ENCODE assay signal across 10 mouse cellular contexts in genomic region chr9:40358408-40358896, GRCm38 (mm10).
DNase-seq lines count a peak whose midpoint lies in the region; ATAC-seq and TF ChIP-seq lines count a peak whose summit lies in the region.
"Had no signal": no experiment of that assay in that cellular context is flagged by ENCODE, and none has a peak within 500 bp of the region (broad histone marks: within the 10 kb centered on the region; RNA-seq: fewer than 3 reads in every experiment).

No protein-coding gene starts in this region.

- no peak overlapping the region for H3K9ac ChIP-seq in heart, embryonic 15.5 days
- no peak overlapping the region for H3K9ac ChIP-seq in heart, adult 2 months (ENCODE audit: low read depth, low read length)
- 0 out of 2 replicates have a peak overlapping the region, but pooled peaks have one; percentile 22 for H3K9ac ChIP-seq in forebrain, embryonic 16.5 days (replicated peaks; ENCODE audit: low read depth, low read length)
- no peak overlapping the region for H3K9ac ChIP-seq in midbrain, embryonic 12.5 days (replicated peaks)
- H3K9ac ChIP-seq in liver, embryonic 11.5 days (ENCODE audit: low read depth, low read length), result no peak overlapping the region
- H3K9ac ChIP-seq: liver, embryonic 14.5 days had no signal

- DNase-seq in heart, adult 2 months, result no peak
- DNase-seq in cerebellum, adult 2 months, result peak; percentile 65 to 68
- no peak for DNase-seq in liver, embryonic 11.5 days (ENCODE audit: low spot score)
- DNase-seq in testis, postnatal 14 days (ENCODE audit: low spot score), result no peak
- no peak for DNase-seq in thymus, postnatal 0 days (ENCODE audit: low spot score)
- DNase-seq: heart, postnatal 4 days had no signal

- no peak overlapping the region for H3K27ac ChIP-seq in heart, embryonic 15.5 days
- H3K27ac ChIP-seq in heart, adult 2 months, result no peak overlapping the region
- H3K27ac ChIP-seq in cerebellum, adult 2 months (ENCODE audit: insufficient read depth, low read length), result peak overlapping the region; percentile 80
- no peak overlapping the region for H3K27ac ChIP-seq in forebrain, embryonic 16.5 days (ENCODE audit: low read length)
- no peak overlapping the region for H3K27ac ChIP-seq in midbrain, embryonic 12.5 days (replicated peaks)
- no peak overlapping the region for H3K27ac ChIP-seq in liver, embryonic 11.5 days (ENCODE audit: low read depth, low read length)
- H3K27ac ChIP-seq: liver, embryonic 14.5 days had no signal

- H3K27me3 ChIP-seq in heart, embryonic 15.5 days, result no peaks in the 10 kb centered on the region
- no peaks in the 10 kb centered on the region for H3K27me3 ChIP-seq in heart, adult 2 months (ENCODE audit: control insufficient read depth, insufficient read depth, low read length)
- no peaks in the 10 kb centered on the region for H3K27me3 ChIP-seq in cerebellum, adult 2 months (ENCODE audit: control insufficient read depth, insufficient read depth, low read length)
- no peaks in the 10 kb centered on the region for H3K27me3 ChIP-seq in forebrain, embryonic 16.5 days (replicated peaks; ENCODE audit: control insufficient read depth, insufficient read depth, low read length)
- no peaks in the 10 kb centered on the region for H3K27me3 ChIP-seq in midbrain, embryonic 12.5 days
- H3K27me3 ChIP-seq in liver, embryonic 11.5 days (replicated peaks; ENCODE audit: control insufficient read depth, insufficient read depth, low read length), result no peaks in the 10 kb centered on the region

- 0 out of 2 replicates have a peak overlapping the region, but pooled peaks have one; percentile 16 for H3K4me2 ChIP-seq in heart, embryonic 15.5 days
- H3K4me2 ChIP-seq in forebrain, embryonic 16.5 days (ENCODE audit: low read length), result peak overlapping the region; percentile 21; the same call in 1 of the 2 replicates
- no peak overlapping the region for H3K4me2 ChIP-seq in midbrain, embryonic 12.5 days (replicated peaks)
- no peak overlapping the region for H3K4me2 ChIP-seq in liver, embryonic 11.5 days

- 43% methylated on average over 8 of the region's 8 CpGs for WGBS in heart, embryonic 15.5 days
- 52% methylated on average over 8 of the region's 8 CpGs for WGBS in heart, adult 2 months
- 6% methylated on average over 8 of the region's 8 CpGs for WGBS in cerebellum, adult 2 months
- 8% methylated on average over 8 of the region's 8 CpGs for WGBS in forebrain, embryonic 16.5 days
- WGBS in midbrain, embryonic 12.5 days, result 20% methylated on average over 8 of the region's 8 CpGs
- WGBS in liver, embryonic 11.5 days, result 86% methylated on average over 8 of the region's 8 CpGs

- TF ChIP-seq CTCF in heart, adult 2 months (IDR thresholded peaks at IDR 0.05), result no peak
- no peak for TF ChIP-seq CTCF in cerebellum, adult 2 months (IDR thresholded peaks at IDR 0.05; ENCODE audit: borderline replicate concordance, insufficient read depth, low read depth, low read length)

- H3K4me1 ChIP-seq in heart, embryonic 15.5 days (replicated peaks), result peaks cover 19% of the 10 kb centered on the region
- H3K4me1 ChIP-seq in heart, adult 2 months (ENCODE audit: control insufficient read depth, insufficient read depth, low read length), result no peaks in the 10 kb centered on the region
- peaks cover 23% of the 10 kb centered on the region for H3K4me1 ChIP-seq in cerebellum, adult 2 months (ENCODE audit: control insufficient read depth, insufficient read depth, low read length)
- H3K4me1 ChIP-seq in forebrain, embryonic 16.5 days (replicated peaks; ENCODE audit: control insufficient read depth, insufficient read depth, low read length), result peaks cover 9% of the 10 kb centered on the region
- peaks cover 13% of the 10 kb centered on the region for H3K4me1 ChIP-seq in midbrain, embryonic 12.5 days
- no peaks in the 10 kb centered on the region for H3K4me1 ChIP-seq in liver, embryonic 11.5 days (replicated peaks; ENCODE audit: control insufficient read depth, insufficient read depth, low read length)

- no peaks in the 10 kb centered on the region for H3K9me3 ChIP-seq in heart, embryonic 15.5 days (replicated peaks)
- no peaks in the 10 kb centered on the region for H3K9me3 ChIP-seq in forebrain, embryonic 16.5 days (ENCODE audit: control insufficient read depth, low read length)
- no peaks in the 10 kb centered on the region for H3K9me3 ChIP-seq in midbrain, embryonic 12.5 days
- no peaks in the 10 kb centered on the region for H3K9me3 ChIP-seq in liver, embryonic 11.5 days (ENCODE audit: control insufficient read depth, low read length)

- TF ChIP-seq EP300 in heart, adult 2 months (IDR thresholded peaks at IDR 0.05; ENCODE audit: insufficient read depth, low read depth, low read length), result no peak

- intact Hi-C loops in heart, adult 2 months (cut with DNase I), result no loop called here

- no peaks in the 10 kb centered on the region for H3K36me3 ChIP-seq in heart, embryonic 15.5 days
- no peaks in the 10 kb centered on the region for H3K36me3 ChIP-seq in heart, adult 2 months (ENCODE audit: control insufficient read depth, insufficient read depth, low read length)
- no peaks in the 10 kb centered on the region for H3K36me3 ChIP-seq in forebrain, embryonic 16.5 days (ENCODE audit: control insufficient read depth, insufficient read depth)
- no peaks in the 10 kb centered on the region for H3K36me3 ChIP-seq in midbrain, embryonic 12.5 days
- no peaks in the 10 kb centered on the region for H3K36me3 ChIP-seq in liver, embryonic 11.5 days (ENCODE audit: control insufficient read depth, insufficient read depth, low read length)

- H3K4me3 ChIP-seq in heart, embryonic 15.5 days, result no peak overlapping the region
- H3K4me3 ChIP-seq in heart, adult 2 months, result no peak overlapping the region
- H3K4me3 ChIP-seq in cerebellum, adult 2 months (replicated peaks; ENCODE audit: insufficient read depth, low read depth, low read length), result peak overlapping the region; percentile 55
- H3K4me3 ChIP-seq in forebrain, embryonic 16.5 days (replicated peaks; ENCODE audit: low read length), result no peak overlapping the region
- no peak overlapping the region for H3K4me3 ChIP-seq in midbrain, embryonic 12.5 days
- no peak overlapping the region for H3K4me3 ChIP-seq in liver, embryonic 11.5 days (ENCODE audit: low read depth, low read length)

- TF ChIP-seq POLR2A in heart, adult 2 months (IDR thresholded peaks at IDR 0.05; ENCODE audit: insufficient read depth, low read depth, low read length), result no peak
- no peak for TF ChIP-seq POLR2A in cerebellum, adult 2 months (IDR thresholded peaks at IDR 0.05; ENCODE audit: borderline replicate concordance, insufficient read depth, low read length)

- peaks cover 2% of the 10 kb centered on the region; the same call in 1 of the 2 replicates for H3K79me2 ChIP-seq in heart, adult 2 months (replicated peaks; ENCODE audit: control insufficient read depth, insufficient read depth, low read length)

- no peak for ATAC-seq in heart, embryonic 15.5 days (replicated peaks; ENCODE audit: insufficient number of reproducible peaks, insufficient read depth, low FRiP score, low read depth)
- ATAC-seq in forebrain, embryonic 16.5 days, result peak; percentile 67
- ATAC-seq in midbrain, embryonic 12.5 days (ENCODE audit: low FRiP score, low read depth), result peak; percentile 73
- ATAC-seq in liver, embryonic 11.5 days (replicated peaks; ENCODE audit: low FRiP score), result no peak

Comparison
In these comparisons a context has a peak if more than half of its experiments do, and no peak if none do; other contexts are left out.
1. ATAC-seq: peak in forebrain, embryonic 16.5 days (single experiment) and midbrain, embryonic 12.5 days (single experiment); none in heart, embryonic 15.5 days (single experiment) and liver, embryonic 11.5 days (single experiment).
2. H3K4me2 ChIP-seq: peak in heart, embryonic 15.5 days (single experiment) and forebrain, embryonic 16.5 days (single experiment); none in midbrain, embryonic 12.5 days (single experiment) and liver, embryonic 11.5 days (single experiment).
3. DNase-seq: peak in cerebellum, adult 2 months (2 of 2); none in heart, adult 2 months (0 of 2), liver, embryonic 11.5 days (single experiment), testis, postnatal 14 days (single experiment) and thymus, postnatal 0 days (single experiment).